Mouse (Mus musculus) kidney, adult 2 months (tissue): ENCODE data around the gene Pfkfb2.

ENCODE experiments used
- CTCF ChIP-seq: fragments of 200-500 bp; conservative IDR thresholded peaks from 2 replicates; pipeline ENCODE4 v1.5.1; 2011; ENCODE audit warnings: low read depth, mild to moderate bottlenecking, control low read depth, low read length, moderate library complexity, mixed read lengths; ENCODE audit not compliant: insufficient read depth, insufficient read length
- POLR2A ChIP-seq: fragments of 200-500 bp; IDR thresholded peaks from one replicate; pipeline ENCODE4 v1.6.1; 2011; ENCODE audit warnings: low read depth, low read length, control low read depth

DNA sequence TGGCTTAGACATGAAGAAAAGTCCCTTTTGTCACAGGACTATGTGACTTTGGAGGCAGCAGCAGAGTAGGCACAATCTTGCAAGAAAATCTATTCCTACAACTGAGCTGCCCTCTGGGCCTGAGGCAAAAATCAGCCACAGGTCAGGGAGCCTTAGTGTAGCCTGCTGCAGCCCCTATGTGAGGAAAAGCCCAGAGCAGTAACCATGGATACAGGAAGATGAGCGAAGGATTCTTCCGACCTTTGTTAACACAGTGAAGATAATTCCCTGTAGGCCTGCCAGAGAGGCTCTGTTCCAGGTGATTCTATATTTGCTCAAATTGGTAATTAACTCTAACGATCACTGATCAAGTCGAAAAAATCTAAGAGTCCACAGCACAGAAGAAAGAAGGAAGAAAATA, 85.0 kb downstream of the Pfkfb2 start:
- no peak for TF ChIP-seq CTCF
- no peak for TF ChIP-seq POLR2A
